Mouse (Mus musculus) right cerebral cortex, postnatal 4 days (tissue): Measurements from ENCODE around the gene Pla1a.

Experiments used
- DNase-seq: peaks from one replicate; pipeline ENCODE4 v3.0.0-alpha.2; 2022

The Pla1a gene

GRCm38 (mm10) chr16:38363256-38363595 is 69.7 kb downstream of the Pla1a start:
- no peak for DNase-seq

GRCm38 (mm10) chr16:38362493-38363255 is 70.3 kb downstream of the Pla1a start:
- no peak for DNase-seq

GRCm38 (mm10) chr16:38361933-38362332 is 71.0 kb downstream of the Pla1a start, which contains the start of gene Popdc2:
Popdc2 (plus strand) TSS chr16:38362209.
- no peak for DNase-seq

- no peak for DNase-seq
These were observed 72.6 kb downstream of the Pla1a start for GRCm38 (mm10) chr16:38360317-38360716.

DNA sequence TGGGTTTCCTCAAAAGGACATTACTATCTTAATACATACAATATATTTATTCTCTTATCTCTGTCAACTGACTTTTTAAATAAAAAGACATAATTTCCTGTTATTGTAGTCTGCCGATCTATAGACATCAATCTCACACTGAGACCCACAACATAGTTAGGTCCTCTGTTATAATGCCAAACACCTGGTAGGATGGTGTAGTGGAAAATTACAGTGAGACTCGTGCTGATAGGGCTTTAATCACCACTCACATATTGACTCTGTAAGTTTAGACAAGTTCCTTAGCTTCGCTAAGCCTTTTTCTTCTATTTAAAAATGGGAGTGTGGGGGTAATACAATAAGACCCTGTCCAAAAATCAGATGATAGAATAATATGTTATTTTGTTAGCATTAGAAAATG is 73.1 kb downstream of the Pla1a start:
- DNase-seq: no peak

- no peak for DNase-seq
These were observed 73.7 kb downstream of the Pla1a start for GRCm38 (mm10) chr16:38359241-38359640.

DNA sequence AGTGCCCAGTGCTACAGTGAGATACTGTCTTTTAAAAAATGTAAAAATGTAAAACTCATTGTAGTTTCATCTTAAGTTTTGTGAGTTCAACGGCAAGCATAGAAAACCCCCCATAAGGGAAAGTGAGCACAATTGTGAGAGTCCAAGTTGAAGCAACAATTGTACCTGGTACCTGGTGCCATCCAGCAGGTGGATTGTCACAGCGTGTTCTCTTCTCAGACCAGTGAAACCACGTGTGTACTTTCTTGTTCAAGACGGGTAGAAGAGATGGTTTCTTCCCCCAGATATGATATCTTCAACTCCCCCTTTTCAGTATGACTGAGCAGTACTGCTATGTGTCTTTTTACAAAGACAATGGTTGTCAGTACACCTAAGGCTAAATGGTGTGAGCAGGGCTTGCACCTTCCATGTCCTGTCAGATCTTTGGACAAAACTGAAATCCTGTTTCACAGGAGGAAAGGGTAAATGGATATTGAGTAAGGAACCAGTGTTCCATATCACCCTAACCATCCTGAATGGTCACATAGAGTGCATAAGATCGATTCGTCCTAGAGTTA is 74.6 kb downstream of the Pla1a start:
- DNase-seq: no peak

DNA sequence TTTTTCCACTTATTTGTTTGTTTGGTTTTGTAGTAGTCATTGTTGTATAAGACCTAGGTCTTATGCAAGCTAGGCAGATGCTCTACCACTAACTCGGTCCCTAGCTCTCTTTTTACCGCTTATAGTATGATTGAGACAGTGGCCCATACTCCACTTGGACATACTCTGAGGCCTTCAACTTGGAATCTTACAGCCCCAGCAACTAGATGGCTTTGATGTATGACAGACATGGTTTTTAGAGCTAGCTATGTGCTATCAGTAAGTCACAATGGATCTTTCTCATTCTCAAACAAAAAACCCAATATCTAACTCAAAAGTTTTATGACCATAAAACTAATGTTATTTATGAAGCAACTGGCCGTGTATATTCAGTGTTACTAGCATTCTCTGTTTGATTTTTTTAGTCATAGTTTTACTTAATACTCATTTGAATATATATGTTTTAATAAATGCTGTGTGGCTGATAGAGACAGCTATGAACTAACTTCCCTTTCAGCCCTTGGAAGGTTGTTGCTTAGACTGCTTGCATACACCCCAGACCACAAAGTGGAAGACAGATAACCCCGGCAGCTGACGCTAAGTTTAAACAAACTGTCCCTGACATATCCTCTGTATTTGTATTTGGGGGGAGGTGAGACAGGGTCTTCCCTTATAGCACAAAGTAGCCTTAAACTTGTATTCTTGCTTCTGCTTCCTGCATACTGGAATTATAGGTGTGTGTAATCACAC is 78.6 kb downstream of the Pla1a start:
- no peak for DNase-seq

DNA sequence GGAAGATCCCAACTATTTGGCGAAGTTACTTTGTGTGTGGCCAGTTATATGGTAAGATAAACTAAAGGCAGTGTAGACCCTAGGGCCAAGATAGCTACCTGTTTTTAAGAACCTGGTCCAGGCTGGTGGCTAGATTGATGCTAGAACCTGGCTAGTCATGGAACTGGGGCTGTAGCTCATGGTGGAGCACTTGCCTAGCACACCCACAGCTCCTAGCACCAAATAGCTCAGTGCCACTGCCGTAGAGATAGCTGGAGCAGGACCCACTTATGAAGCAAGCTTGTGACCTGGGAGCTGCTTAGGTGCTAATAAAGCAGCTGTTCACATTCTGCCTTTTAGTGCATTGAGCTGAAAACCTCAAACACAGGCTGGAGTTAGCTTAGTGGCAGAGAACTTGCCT is 79.3 kb downstream of the Pla1a start:
- DNase-seq: no peak

- no peak for DNase-seq
These were observed 80.1 kb downstream of the Pla1a start for GRCm38 (mm10) chr16:38352851-38353250.

- DNase-seq: no peak
These were observed 80.9 kb downstream of the Pla1a start for GRCm38 (mm10) chr16:38352031-38352430.

DNA sequence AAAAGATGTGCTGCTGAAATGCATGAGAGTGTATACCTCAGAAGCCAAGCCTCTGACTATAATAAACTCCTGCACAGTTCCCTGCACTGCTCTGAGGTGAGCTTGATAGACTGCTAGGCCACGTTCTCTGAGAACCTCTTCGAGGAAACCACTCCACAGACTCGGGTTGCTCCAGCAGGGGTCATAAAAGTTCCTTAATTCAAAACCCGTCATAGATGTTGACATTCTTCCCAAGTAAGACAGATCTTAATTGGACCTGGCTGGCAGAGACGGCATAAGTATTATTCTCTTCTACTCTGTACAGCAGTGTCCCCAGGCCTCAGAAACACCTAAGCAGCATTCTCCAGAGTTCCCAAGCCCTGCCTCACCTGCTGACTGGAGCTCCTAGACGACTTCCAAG is 82.0 kb downstream of the Pla1a start:
- no peak for DNase-seq

- DNase-seq: no peak
These were observed 82.5 kb downstream of the Pla1a start for GRCm38 (mm10) chr16:38350361-38350855.

DNA sequence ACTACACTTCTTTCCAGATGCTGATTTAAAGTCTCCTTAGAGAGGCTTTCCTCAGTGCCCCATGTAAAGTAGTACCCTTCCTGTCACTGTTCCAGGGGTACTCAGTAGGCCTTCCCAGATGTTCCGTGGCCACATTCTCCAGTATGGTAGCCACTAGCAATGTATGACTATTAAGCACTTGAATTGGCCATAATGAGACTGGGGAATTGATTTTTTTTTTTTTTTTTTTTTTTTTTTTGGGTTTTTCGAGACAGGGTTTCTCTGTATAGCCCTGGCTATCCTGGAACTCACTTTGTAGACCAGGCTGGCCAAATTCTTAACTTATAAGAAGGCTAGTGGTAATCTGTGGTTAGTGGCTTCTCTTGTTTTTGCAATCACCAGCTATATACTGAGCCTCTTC is 83.1 kb downstream of the Pla1a start:
- DNase-seq: no peak

DNA sequence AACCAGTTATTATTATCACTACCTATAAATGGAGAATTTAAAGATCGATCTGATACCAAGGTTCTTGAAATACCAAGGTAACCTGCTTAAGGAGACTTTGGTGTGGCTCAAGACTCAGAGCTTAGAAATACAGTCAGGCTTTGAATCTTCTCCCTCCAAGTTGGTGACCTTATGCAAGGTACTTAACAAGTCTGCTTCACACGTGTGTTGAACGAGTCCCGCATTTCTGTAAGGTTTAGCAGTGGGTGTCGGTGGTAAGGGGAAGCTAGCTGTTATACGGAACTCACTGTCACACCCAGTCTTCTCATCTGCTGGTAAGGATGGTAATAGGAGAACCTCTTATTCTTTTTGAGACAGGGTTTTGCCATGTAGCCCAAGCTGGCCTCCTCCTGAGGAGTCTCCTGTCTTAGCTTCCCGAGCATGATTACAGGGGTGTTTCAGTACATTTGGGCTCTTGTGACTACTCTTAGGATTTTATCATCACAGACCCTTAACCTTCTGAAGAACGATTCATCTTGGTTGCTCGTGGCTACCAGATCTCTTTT is 84.7 kb downstream of the Pla1a start:
- DNase-seq: no peak

DNA sequence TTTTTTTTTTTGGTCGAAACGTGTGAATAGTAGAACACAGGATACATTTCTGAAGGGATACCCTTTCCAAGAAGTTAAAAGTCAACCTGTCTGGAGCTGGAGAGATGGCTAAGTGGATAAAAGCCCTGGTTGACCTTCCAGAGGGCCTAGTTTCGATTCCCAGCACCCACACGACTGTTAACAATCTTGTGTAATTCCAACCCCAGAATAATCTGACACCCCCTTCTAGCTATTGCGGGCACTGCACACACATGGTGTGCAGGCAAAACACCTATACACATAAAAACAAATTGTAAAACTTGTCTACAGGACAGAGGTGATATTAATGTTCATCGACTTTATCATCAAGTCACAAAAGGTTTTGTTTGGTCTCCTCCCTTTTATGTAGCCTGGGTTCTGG is 85.4 kb downstream of the Pla1a start:
- no peak for DNase-seq

GRCm38 (mm10) chr16:38346529-38347325 is 86.2 kb downstream of the Pla1a start, which contains the start of the genes Cox17 and Gm21987:
Cox17 (plus strand) TSS chr16:38346991.
Gm21987 (plus strand) TSS chr16:38347040.
- peak; percentile 83 for DNase-seq
